Mouse (Mus musculus): ENCODE results near the gene Unc13a. TPM values are rescaled to one million over a fixed set of nuclear protein-coding genes. Genes with fewer than 3 reads are reported as not detected.

Gene Unc13a
- polyA plus RNA-seq, 1 experiment from 2014 or later = 22.4 TPM

- Histone ChIP-seq H3K9ac (ENCODE audit: low read depth, low read length) (peak overlapping the region; percentile 97), H3K4me1 (ENCODE audit: control insufficient read depth, insufficient read depth, low read depth, low read length) (peaks cover 32% of the 10 kb centered on the region), H3K9me3 (ENCODE audit: control insufficient read depth, low read length) (no peaks in the 10 kb centered on the region), H3K27ac (ENCODE audit: low read depth, low read length) (peak overlapping the region; percentile 99), H3K4me3 (ENCODE audit: low read length) (peak overlapping the region; percentile 87), H3K4me2 (ENCODE audit: low read length) (peak overlapping the region; percentile 95), H3K27me3 (replicated peaks; ENCODE audit: control insufficient read depth, insufficient read depth, low read length) (no peaks in the 10 kb centered on the region), H3K36me3 (ENCODE audit: control insufficient read depth, insufficient read depth, low read length) (peaks cover 3% of the 10 kb centered on the region; the same call in 1 of the 2 replicates)
- ATAC-seq = peak; percentile 76
- 6% methylated on average over 38 of the region's 60 CpGs for WGBS
Observed at GRCm38 (mm10) chr8:71592374-71593170, 79.0 kb downstream of the Unc13a start.

GRCm38 (mm10) chr8:71591471-71592373, 79.8 kb downstream of the Unc13a start, which contains the start of gene Pgls:
TSS of gene Pgls (plus strand) at chr8:71592176.
- WGBS = under 1% methylated on average over 68 of the region's 71 CpGs
- no peaks in the 10 kb centered on the region for H3K27me3 ChIP-seq (replicated peaks; ENCODE audit: control insufficient read depth, insufficient read depth, low read length)
- peak within 1 kb of the TSS; percentile 97 for H3K9ac ChIP-seq (ENCODE audit: low read depth, low read length)
- peaks cover 8% of the 10 kb centered on the region for H3K36me3 ChIP-seq (ENCODE audit: control insufficient read depth, insufficient read depth, low read length)
- peak within 1 kb of the TSS; percentile 87 for H3K4me3 ChIP-seq (ENCODE audit: low read length)
- peak within 1 kb of the TSS; percentile 95 for H3K4me2 ChIP-seq (ENCODE audit: low read length)
- peak; percentile 91 for ATAC-seq
- H3K27ac ChIP-seq (ENCODE audit: low read depth, low read length) = peak within 1 kb of the TSS; percentile 99
- peaks cover 32% of the 10 kb centered on the region for H3K4me1 ChIP-seq (ENCODE audit: control insufficient read depth, insufficient read depth, low read depth, low read length)
- no peaks in the 10 kb centered on the region for H3K9me3 ChIP-seq (ENCODE audit: control insufficient read depth, low read length)

- H3K4me1 ChIP-seq (ENCODE audit: control insufficient read depth, insufficient read depth, low read depth, low read length) = peaks cover 30% of the 10 kb centered on the region
- 25% methylated on average over 5 of the region's 5 CpGs for WGBS
- peak overlapping the region; percentile 97 for H3K9ac ChIP-seq (ENCODE audit: low read depth, low read length)
- H3K9me3 ChIP-seq (ENCODE audit: control insufficient read depth, low read length) = no peaks in the 10 kb centered on the region
- peaks cover 11% of the 10 kb centered on the region for H3K36me3 ChIP-seq (ENCODE audit: control insufficient read depth, insufficient read depth, low read length)
- ATAC-seq = no peak
- peak overlapping the region; percentile 95 for H3K4me2 ChIP-seq (ENCODE audit: low read length)
- no peaks in the 10 kb centered on the region for H3K27me3 ChIP-seq (replicated peaks; ENCODE audit: control insufficient read depth, insufficient read depth, low read length)
- peak overlapping the region; percentile 87 for H3K4me3 ChIP-seq (ENCODE audit: low read length)
- H3K27ac ChIP-seq (ENCODE audit: low read depth, low read length) = peak overlapping the region; percentile 99
Observed at GRCm38 (mm10) chr8:71591017-71591416, 80.5 kb downstream of the Unc13a start.

GRCm38 (mm10) chr8:71588762-71589161, 82.8 kb downstream of the Unc13a start:
- H3K9ac ChIP-seq (ENCODE audit: low read depth, low read length) = no peak overlapping the region
- no peak for ATAC-seq
- H3K27ac ChIP-seq (ENCODE audit: low read depth, low read length) = no peak overlapping the region
- no peaks in the 10 kb centered on the region for H3K9me3 ChIP-seq (ENCODE audit: control insufficient read depth, low read length)
- H3K4me1 ChIP-seq (ENCODE audit: control insufficient read depth, insufficient read depth, low read depth, low read length) = peaks cover 22% of the 10 kb centered on the region
- H3K4me3 ChIP-seq (ENCODE audit: low read length) = no peak overlapping the region
- 54% methylated on average over 3 of the region's 3 CpGs for WGBS
- H3K36me3 ChIP-seq (ENCODE audit: control insufficient read depth, insufficient read depth, low read length) = peaks cover 24% of the 10 kb centered on the region
- H3K4me2 ChIP-seq (ENCODE audit: low read length) = no peak overlapping the region
- H3K27me3 ChIP-seq (replicated peaks; ENCODE audit: control insufficient read depth, insufficient read depth, low read length) = no peaks in the 10 kb centered on the region

GRCm38 (mm10) chr8:71586891-71587290, 84.7 kb downstream of the Unc13a start:
- H3K9ac ChIP-seq (ENCODE audit: low read depth, low read length) = no peak overlapping the region
- WGBS = 87% methylated on average over 2 of the region's 2 CpGs
- H3K4me1 ChIP-seq (ENCODE audit: control insufficient read depth, insufficient read depth, low read depth, low read length) = peaks cover 10% of the 10 kb centered on the region
- peaks cover 24% of the 10 kb centered on the region for H3K36me3 ChIP-seq (ENCODE audit: control insufficient read depth, insufficient read depth, low read length)
- ATAC-seq = 0 out of 2 replicates have a peak, but pooled peaks have one; percentile 5
- H3K27ac ChIP-seq (ENCODE audit: low read depth, low read length) = no peak overlapping the region
- H3K4me2 ChIP-seq (ENCODE audit: low read length) = no peak overlapping the region
- H3K4me3 ChIP-seq (ENCODE audit: low read length) = no peak overlapping the region
- no peaks in the 10 kb centered on the region for H3K27me3 ChIP-seq (replicated peaks; ENCODE audit: control insufficient read depth, insufficient read depth, low read length)
- H3K9me3 ChIP-seq (ENCODE audit: control insufficient read depth, low read length) = no peaks in the 10 kb centered on the region

- Histone ChIP-seq H3K27me3 (replicated peaks; ENCODE audit: control insufficient read depth, insufficient read depth, low read length) (no peaks in the 10 kb centered on the region), H3K36me3 (ENCODE audit: control insufficient read depth, insufficient read depth, low read length) (peaks cover 15% of the 10 kb centered on the region), H3K27ac (ENCODE audit: low read depth, low read length) (no peak overlapping the region), H3K9ac (ENCODE audit: low read depth, low read length) (no peak overlapping the region), H3K9me3 (ENCODE audit: control insufficient read depth, low read length) (no peaks in the 10 kb centered on the region), H3K4me3 (ENCODE audit: low read length) (no peak overlapping the region), H3K4me2 (ENCODE audit: low read length) (no peak overlapping the region), H3K4me1 (ENCODE audit: control insufficient read depth, insufficient read depth, low read depth, low read length) (0 out of 2 replicates have a peak, but pooled peaks cover 2% of the 10 kb centered on the region)
- WGBS = 28% methylated on average over 9 of the region's 9 CpGs
- peak; percentile 31 for ATAC-seq
Observed at GRCm38 (mm10) chr8:71580201-71580600, 91.4 kb downstream of the Unc13a start.

- peak; percentile 28; the same call in 1 of the 2 replicates for ATAC-seq
- Histone ChIP-seq H3K4me3 (ENCODE audit: low read length) (no peak overlapping the region), H3K27ac (ENCODE audit: low read depth, low read length) (no peak overlapping the region), H3K4me1 (ENCODE audit: control insufficient read depth, insufficient read depth, low read depth, low read length) (0 out of 2 replicates have a peak, but pooled peaks cover 2% of the 10 kb centered on the region), H3K9ac (ENCODE audit: low read depth, low read length) (peak overlapping the region; percentile 27; the same call in 1 of the 2 replicates), H3K27me3 (replicated peaks; ENCODE audit: control insufficient read depth, insufficient read depth, low read length) (no peaks in the 10 kb centered on the region), H3K9me3 (ENCODE audit: control insufficient read depth, low read length) (no peaks in the 10 kb centered on the region), H3K4me2 (ENCODE audit: low read length) (no peak overlapping the region), H3K36me3 (ENCODE audit: control insufficient read depth, insufficient read depth, low read length) (peaks cover 9% of the 10 kb centered on the region)
- 70% methylated on average over 10 of the region's 14 CpGs for WGBS
Observed at GRCm38 (mm10) chr8:71579476-71579875, 92.1 kb downstream of the Unc13a start.

GRCm38 (mm10) chr8:71579009-71579408, 92.5 kb downstream of the Unc13a start:
- WGBS = 68% methylated on average over 1 of the region's 1 CpGs
- peaks cover 4% of the 10 kb centered on the region for H3K36me3 ChIP-seq (ENCODE audit: control insufficient read depth, insufficient read depth, low read length)
- H3K4me2 ChIP-seq (ENCODE audit: low read length) = no peak overlapping the region
- 0 out of 2 replicates have a peak, but pooled peaks cover 2% of the 10 kb centered on the region for H3K4me1 ChIP-seq (ENCODE audit: control insufficient read depth, insufficient read depth, low read depth, low read length)
- H3K4me3 ChIP-seq (ENCODE audit: low read length) = no peak overlapping the region
- no peaks in the 10 kb centered on the region for H3K9me3 ChIP-seq (ENCODE audit: control insufficient read depth, low read length)
- no peak overlapping the region for H3K27ac ChIP-seq (ENCODE audit: low read depth, low read length)
- ATAC-seq = no peak
- H3K9ac ChIP-seq (ENCODE audit: low read depth, low read length) = no peak overlapping the region
- no peaks in the 10 kb centered on the region for H3K27me3 ChIP-seq (replicated peaks; ENCODE audit: control insufficient read depth, insufficient read depth, low read length)

Data from hindbrain, embryonic 16.5 days (tissue).